Mouse (Mus musculus) heart, adult 8-10 months (tissue): ENCODE results near the gene Adgrl2. TPM values are rescaled to one million over a fixed set of nuclear protein-coding genes. Genes with fewer than 3 reads are reported as not detected.

Experiments
- DNase-seq: peaks from one replicate; pipeline ENCODE4 v3.0.0; 2022; ENCODE audit warnings: low spot score
- total RNA-seq, 4 experiments: library from RNA; stranded (reverse); gene quantifications; 2 replicates each; pipeline ENCODE4 v1.2.4; 2022

The Adgrl2 gene
- total RNA-seq, 4 experiments from 2014 or later: 49.7 to 58.2 (median 51.3) TPM

GRCm38 (mm10) chr3:148977124-148977529 is 13.2 kb downstream of the Adgrl2 start:
- no peak for DNase-seq

- DNase-seq: no peak
These were observed 18.3 kb downstream of the Adgrl2 start for GRCm38 (mm10) chr3:148971893-148972596.

GRCm38 (mm10) chr3:148964991-148965605 is 25.3 kb downstream of the Adgrl2 start:
- no peak for DNase-seq

- DNase-seq: no peak
These were observed 26.8 kb downstream of the Adgrl2 start for GRCm38 (mm10) chr3:148963381-148964044.

GRCm38 (mm10) chr3:148961611-148962010 is 28.7 kb downstream of the Adgrl2 start:
- DNase-seq: no peak

GRCm38 (mm10) chr3:148960751-148961289 is 29.5 kb downstream of the Adgrl2 start:
- DNase-seq: no peak

- DNase-seq: no peak
These were observed 30.1 kb downstream of the Adgrl2 start for GRCm38 (mm10) chr3:148960215-148960614.

GRCm38 (mm10) chr3:148959327-148960025 is 30.9 kb downstream of the Adgrl2 start:
- peak; percentile 44 for DNase-seq

- DNase-seq: no peak
These were observed 31.6 kb downstream of the Adgrl2 start for GRCm38 (mm10) chr3:148958714-148959113.

GRCm38 (mm10) chr3:148958185-148958584 is 32.2 kb downstream of the Adgrl2 start:
- no peak for DNase-seq

GRCm38 (mm10) chr3:148956887-148957286 is 33.5 kb downstream of the Adgrl2 start:
- DNase-seq: no peak

- DNase-seq: no peak
These were observed 40.6 kb downstream of the Adgrl2 start for GRCm38 (mm10) chr3:148949796-148950195.

- DNase-seq: no peak
These were observed 42.5 kb downstream of the Adgrl2 start for GRCm38 (mm10) chr3:148947805-148948405.

- no peak for DNase-seq
These were observed 43.1 kb downstream of the Adgrl2 start for GRCm38 (mm10) chr3:148947266-148947665.

GRCm38 (mm10) chr3:148945534-148945933 is 44.8 kb downstream of the Adgrl2 start:
- DNase-seq: no peak

- DNase-seq: no peak
These were observed 50.9 kb downstream of the Adgrl2 start for GRCm38 (mm10) chr3:148939457-148939856.

- no peak for DNase-seq
These were observed 55.3 kb downstream of the Adgrl2 start for GRCm38 (mm10) chr3:148935056-148935455.

GRCm38 (mm10) chr3:148934279-148934678 is 56.1 kb downstream of the Adgrl2 start:
- DNase-seq: no peak

- DNase-seq: no peak
These were observed 57.2 kb downstream of the Adgrl2 start for GRCm38 (mm10) chr3:148933160-148933559.

GRCm38 (mm10) chr3:148930913-148931312 is 59.4 kb downstream of the Adgrl2 start:
- DNase-seq: no peak

- no peak for DNase-seq
These were observed 64.0 kb downstream of the Adgrl2 start for GRCm38 (mm10) chr3:148926330-148926729.
